Mouse (Mus musculus): Measurements from ENCODE around the gene Cpox. TPM values are rescaled to one million over a fixed set of nuclear protein-coding genes. Genes with fewer than 3 reads are reported as not detected.

Cpox gene
- polyA plus RNA-seq, 1 experiment from 2014 or later, result 388 TPM

GRCm38 (mm10) chr16:58727477-58728131 is 57.5 kb downstream of the Cpox start, which contains the start of gene Cldnd1:
Gene Cldnd1 (plus strand): TSS chr16:58727910.
- 2% methylated on average over 33 of the region's 35 CpGs for WGBS
- peaks cover 20% of the 10 kb centered on the region for H3K36me3 ChIP-seq (ENCODE audit: control insufficient read depth, insufficient read depth, low read length)
- ATAC-seq (replicated peaks; ENCODE audit: low FRiP score) (peak; percentile 100), DNase-seq (ENCODE audit: low spot score) (peak; percentile 96)
- no peaks in the 10 kb centered on the region for H3K9me3 ChIP-seq (ENCODE audit: control insufficient read depth, low read length)
- peak within 1 kb of the TSS; percentile 63; the same call in 1 of the 2 replicates for H3K27ac ChIP-seq (ENCODE audit: low read depth, low read length)
- peaks cover 4% of the 10 kb centered on the region; the same call in 1 of the 2 replicates for H3K4me1 ChIP-seq (replicated peaks; ENCODE audit: control insufficient read depth, insufficient read depth, low read length)
- peak within 1 kb of the TSS; percentile 72 for H3K9ac ChIP-seq (ENCODE audit: low read depth, low read length)
- H3K27me3 ChIP-seq (replicated peaks; ENCODE audit: control insufficient read depth, insufficient read depth, low read length), result no peaks in the 10 kb centered on the region
- peak within 1 kb of the TSS; percentile 73 for H3K4me3 ChIP-seq (ENCODE audit: low read depth, low read length)
- H3K4me2 ChIP-seq, result peak within 1 kb of the TSS; percentile 77

GRCm38 (mm10) chr16:58728176-58728671 is 58.1 kb downstream of the Cpox start:
- H3K27ac ChIP-seq (ENCODE audit: low read depth, low read length), result peak overlapping the region; percentile 63; the same call in 1 of the 2 replicates
- H3K4me1 ChIP-seq (replicated peaks; ENCODE audit: control insufficient read depth, insufficient read depth, low read length), result peaks cover 4% of the 10 kb centered on the region; the same call in 1 of the 2 replicates
- DNase-seq (ENCODE audit: low spot score) (no peak), ATAC-seq (replicated peaks; ENCODE audit: low FRiP score) (peak; percentile 88)
- peak overlapping the region; percentile 77 for H3K4me2 ChIP-seq
- peak overlapping the region; percentile 73 for H3K4me3 ChIP-seq (ENCODE audit: low read depth, low read length)
- H3K27me3 ChIP-seq (replicated peaks; ENCODE audit: control insufficient read depth, insufficient read depth, low read length), result no peaks in the 10 kb centered on the region
- WGBS, result under 1% methylated on average over 23 of the region's 31 CpGs
- H3K9me3 ChIP-seq (ENCODE audit: control insufficient read depth, low read length), result no peaks in the 10 kb centered on the region
- H3K36me3 ChIP-seq (ENCODE audit: control insufficient read depth, insufficient read depth, low read length), result peaks cover 23% of the 10 kb centered on the region
- peak overlapping the region; percentile 72 for H3K9ac ChIP-seq (ENCODE audit: low read depth, low read length)

- H3K4me3 ChIP-seq (ENCODE audit: low read depth, low read length), result no peak overlapping the region
- peaks cover under 1% of the 10 kb centered on the region; the same call in 1 of the 2 replicates for H3K36me3 ChIP-seq (ENCODE audit: control insufficient read depth, insufficient read depth, low read length)
- H3K4me2 ChIP-seq, result no peak overlapping the region
- no peak overlapping the region for H3K27ac ChIP-seq (ENCODE audit: low read depth, low read length)
- H3K9ac ChIP-seq (ENCODE audit: low read depth, low read length), result no peak overlapping the region
- no peak for ATAC-seq (replicated peaks; ENCODE audit: low FRiP score)
- DNase-seq (ENCODE audit: low spot score), result no peak
- H3K9me3 ChIP-seq (ENCODE audit: control insufficient read depth, low read length), result no peaks in the 10 kb centered on the region
- 0 out of 2 replicates have a peak, but pooled peaks cover 3% of the 10 kb centered on the region for H3K4me1 ChIP-seq (replicated peaks; ENCODE audit: control insufficient read depth, insufficient read depth, low read length)
- WGBS, result 70% methylated on average over 4 of the region's 4 CpGs
- H3K27me3 ChIP-seq (replicated peaks; ENCODE audit: control insufficient read depth, insufficient read depth, low read length), result no peaks in the 10 kb centered on the region
These were observed 68.1 kb downstream of the Cpox start for GRCm38 (mm10) chr16:58738205-58738604.

GRCm38 (mm10) chr16:58738800-58739199 is 68.7 kb downstream of the Cpox start:
- ATAC-seq (replicated peaks; ENCODE audit: low FRiP score), result peak; percentile 41; the same call in 1 of the 2 replicates
- no peak overlapping the region for H3K9ac ChIP-seq (ENCODE audit: low read depth, low read length)

GRCm38 (mm10) chr16:58740751-58741150 is 70.7 kb downstream of the Cpox start:
- no peaks in the 10 kb centered on the region for H3K27me3 ChIP-seq (replicated peaks; ENCODE audit: control insufficient read depth, insufficient read depth, low read length)
- no peak overlapping the region for H3K27ac ChIP-seq (ENCODE audit: low read depth, low read length)
- H3K4me1 ChIP-seq (replicated peaks; ENCODE audit: control insufficient read depth, insufficient read depth, low read length), result 0 out of 2 replicates have a peak, but pooled peaks cover 3% of the 10 kb centered on the region
- no peaks in the 10 kb centered on the region for H3K9me3 ChIP-seq (ENCODE audit: control insufficient read depth, low read length)
- ATAC-seq (replicated peaks; ENCODE audit: low FRiP score) (no peak), DNase-seq (ENCODE audit: low spot score) (no peak)
- 83% methylated on average over 5 of the region's 5 CpGs for WGBS
- H3K4me3 ChIP-seq (ENCODE audit: low read depth, low read length), result no peak overlapping the region
- no peak overlapping the region for H3K4me2 ChIP-seq
- H3K9ac ChIP-seq (ENCODE audit: low read depth, low read length), result no peak overlapping the region
- H3K36me3 ChIP-seq (ENCODE audit: control insufficient read depth, insufficient read depth, low read length), result no peaks in the 10 kb centered on the region

More at GRCm38 (mm10) chr16:58738800-58739199, 68.7 kb downstream of the Cpox start:
- DNase-seq (ENCODE audit: low spot score), result no peak
- H3K4me3 ChIP-seq (ENCODE audit: low read depth, low read length), result no peak overlapping the region
- no peaks in the 10 kb centered on the region for H3K36me3 ChIP-seq (ENCODE audit: control insufficient read depth, insufficient read depth, low read length)
- no peak overlapping the region for H3K4me2 ChIP-seq
- 78% methylated on average over 1 of the region's 1 CpGs for WGBS
- no peaks in the 10 kb centered on the region for H3K27me3 ChIP-seq (replicated peaks; ENCODE audit: control insufficient read depth, insufficient read depth, low read length)
- H3K4me1 ChIP-seq (replicated peaks; ENCODE audit: control insufficient read depth, insufficient read depth, low read length), result 0 out of 2 replicates have a peak, but pooled peaks cover 3% of the 10 kb centered on the region
- no peak overlapping the region for H3K27ac ChIP-seq (ENCODE audit: low read depth, low read length)
- no peaks in the 10 kb centered on the region for H3K9me3 ChIP-seq (ENCODE audit: control insufficient read depth, low read length)

- WGBS, result 58% methylated on average over 4 of the region's 4 CpGs
- no peaks in the 10 kb centered on the region for H3K36me3 ChIP-seq (ENCODE audit: control insufficient read depth, insufficient read depth, low read length)
- ATAC-seq (replicated peaks; ENCODE audit: low FRiP score) (no peak), DNase-seq (ENCODE audit: low spot score) (no peak)
- H3K4me2 ChIP-seq, result no peak overlapping the region
- no peak overlapping the region for H3K4me3 ChIP-seq (ENCODE audit: low read depth, low read length)
- no peak overlapping the region for H3K27ac ChIP-seq (ENCODE audit: low read depth, low read length)
- H3K9me3 ChIP-seq (ENCODE audit: control insufficient read depth, low read length), result no peaks in the 10 kb centered on the region
- no peak overlapping the region for H3K9ac ChIP-seq (ENCODE audit: low read depth, low read length)
- no peaks in the 10 kb centered on the region for H3K4me1 ChIP-seq (replicated peaks; ENCODE audit: control insufficient read depth, insufficient read depth, low read length)
- H3K27me3 ChIP-seq (replicated peaks; ENCODE audit: control insufficient read depth, insufficient read depth, low read length), result no peaks in the 10 kb centered on the region
These were observed 76.6 kb downstream of the Cpox start for GRCm38 (mm10) chr16:58746715-58747114.

- DNase-seq (ENCODE audit: low spot score), result no peak
- no peaks in the 10 kb centered on the region for H3K9me3 ChIP-seq (ENCODE audit: control insufficient read depth, low read length)
These were observed 81.2 kb downstream of the Cpox start for GRCm38 (mm10) chr16:58751314-58751713.

GRCm38 (mm10) chr16:58756191-58756590 is 86.1 kb downstream of the Cpox start:
- no peak overlapping the region for H3K4me2 ChIP-seq
- H3K4me3 ChIP-seq (ENCODE audit: low read depth, low read length), result no peak overlapping the region
- H3K36me3 ChIP-seq (ENCODE audit: control insufficient read depth, insufficient read depth, low read length), result no peaks in the 10 kb centered on the region
- no peak overlapping the region for H3K9ac ChIP-seq (ENCODE audit: low read depth, low read length)
- H3K4me1 ChIP-seq (replicated peaks; ENCODE audit: control insufficient read depth, insufficient read depth, low read length), result no peaks in the 10 kb centered on the region
- DNase-seq (ENCODE audit: low spot score), result no peak
- H3K9me3 ChIP-seq (ENCODE audit: control insufficient read depth, low read length), result no peaks in the 10 kb centered on the region
- no peaks in the 10 kb centered on the region for H3K27me3 ChIP-seq (replicated peaks; ENCODE audit: control insufficient read depth, insufficient read depth, low read length)
- no peak for ATAC-seq (replicated peaks; ENCODE audit: low FRiP score)
- H3K27ac ChIP-seq (ENCODE audit: low read depth, low read length), result no peak overlapping the region

More at GRCm38 (mm10) chr16:58751314-58751713, 81.2 kb downstream of the Cpox start:
- no peaks in the 10 kb centered on the region for H3K36me3 ChIP-seq (ENCODE audit: control insufficient read depth, insufficient read depth, low read length)
- H3K9ac ChIP-seq (ENCODE audit: low read depth, low read length), result no peak overlapping the region
- no peaks in the 10 kb centered on the region for H3K4me1 ChIP-seq (replicated peaks; ENCODE audit: control insufficient read depth, insufficient read depth, low read length)
- no peak overlapping the region for H3K4me3 ChIP-seq (ENCODE audit: low read depth, low read length)
- no peaks in the 10 kb centered on the region for H3K27me3 ChIP-seq (replicated peaks; ENCODE audit: control insufficient read depth, insufficient read depth, low read length)
- H3K4me2 ChIP-seq, result no peak overlapping the region
- 31% methylated on average over 1 of the region's 1 CpGs for WGBS
- H3K27ac ChIP-seq (ENCODE audit: low read depth, low read length), result no peak overlapping the region
- no peak; the same call in 1 of the 2 replicates for ATAC-seq (replicated peaks; ENCODE audit: low FRiP score)

GRCm38 (mm10) chr16:58763076-58763475 is 93.0 kb downstream of the Cpox start, which contains the start of gene Olfr172:
Gene Olfr172 (minus strand): TSS chr16:58763176.
- Histone ChIP-seq H3K9ac (ENCODE audit: low read depth, low read length) (no peak within 1 kb of the TSS), H3K4me3 (ENCODE audit: low read depth, low read length) (no peak within 1 kb of the TSS), H3K4me2 (no peak within 1 kb of the TSS), H3K36me3 (ENCODE audit: control insufficient read depth, insufficient read depth, low read length) (no peaks in the 10 kb centered on the region), H3K9me3 (ENCODE audit: control insufficient read depth, low read length) (no peaks in the 10 kb centered on the region), H3K27me3 (replicated peaks; ENCODE audit: control insufficient read depth, insufficient read depth, low read length) (no peaks in the 10 kb centered on the region), H3K4me1 (replicated peaks; ENCODE audit: control insufficient read depth, insufficient read depth, low read length) (no peaks in the 10 kb centered on the region), H3K27ac (ENCODE audit: low read depth, low read length) (no peak within 1 kb of the TSS)
- DNase-seq (ENCODE audit: low spot score) (no peak), ATAC-seq (replicated peaks; ENCODE audit: low FRiP score) (no peak)
- WGBS, result 68% methylated on average over 1 of the region's 1 CpGs
